Comparison of ENCODE assay signal across 12 mouse cellular contexts in genomic region chr11:59346166-59346910, GRCm38 (mm10). TPM values are rescaled to one million over a fixed set of nuclear protein-coding genes. Genes with fewer than 3 reads are reported as not detected.
DNase-seq lines count a peak whose midpoint lies in the region; ATAC-seq lines count a peak whose summit lies in the region.
"Had no signal": no experiment of that assay in that cellular context is flagged by ENCODE, and none has a peak within 500 bp of the region (broad histone marks: within the 10 kb centered on the region; RNA-seq: fewer than 3 reads in every experiment).

No protein-coding gene starts in this region.

- 48% methylated on average over 11 of the region's 11 CpGs for WGBS in lung, embryonic 15.5 days

- ATAC-seq in lung, embryonic 15.5 days (ENCODE audit: borderline replicate concordance, extremely low read depth, low FRiP score, low TSS enrichment), result peak; percentile 44; the same call in 1 of the 2 replicates

- no peak overlapping the region for H3K4me2 ChIP-seq in lung, embryonic 15.5 days
- H3K4me2 ChIP-seq: hindbrain, embryonic 12.5 days; limb, embryonic 12.5 days had no signal

- no peak overlapping the region for H3K4me3 ChIP-seq in lung, embryonic 15.5 days
- H3K4me3 ChIP-seq: hindbrain, embryonic 12.5 days; limb, embryonic 12.5 days; myocyte had no signal

- peak; percentile 28 for DNase-seq in MN1 (ENCODE audit: low spot score)
- peak; percentile 8 for DNase-seq in adrenal gland, adult 8-10 months
- DNase-seq in heart, adult 8-10 months (ENCODE audit: low spot score), result peak; percentile 58
- no peak for DNase-seq in thymus, postnatal 36 days
- no peak for DNase-seq in embryo, embryonic 9.5 days (ENCODE audit: extremely low spot score)
- DNase-seq in B cell, adult 2 months, result no peak
- no peak for DNase-seq in neural tube, embryonic 10.5 days (ENCODE audit: extremely low spot score, low spot score)

- no peaks in the 10 kb centered on the region for H3K27me3 ChIP-seq in lung, embryonic 15.5 days
- H3K27me3 ChIP-seq: hindbrain, embryonic 12.5 days; limb, embryonic 12.5 days had no signal

- no peaks in the 10 kb centered on the region for H3K36me3 ChIP-seq in lung, embryonic 15.5 days
- H3K36me3 ChIP-seq: hindbrain, embryonic 12.5 days; limb, embryonic 12.5 days had no signal

- H3K9me3 ChIP-seq in lung, embryonic 15.5 days, result no peaks in the 10 kb centered on the region
- H3K9me3 ChIP-seq: hindbrain, embryonic 12.5 days had no signal

- H3K4me1 ChIP-seq in lung, embryonic 15.5 days, result 0 out of 2 replicates have a peak, but pooled peaks cover 7% of the 10 kb centered on the region

- peak overlapping the region; percentile 46; the same call in 1 of the 2 replicates for H3K27ac ChIP-seq in lung, embryonic 15.5 days
- H3K27ac ChIP-seq: hindbrain, embryonic 12.5 days; limb, embryonic 12.5 days had no signal

- H3K9ac ChIP-seq in lung, embryonic 15.5 days, result no peak overlapping the region
- H3K9ac ChIP-seq: hindbrain, embryonic 12.5 days; limb, embryonic 12.5 days had no signal

RNA-seq across cellular contexts. Expression of gene Prss38, which starts 29.1 kb away (rescaled TPM):
- total RNA-seq in adrenal gland, adult 8-10 months (2022), result not detected
- total RNA-seq in heart, adult 8-10 months (2022), result not detected
- polyA plus RNA-seq in lung, embryonic 15.5 days (2015; fragmentation: Nextera tagmentation; extraction: Ambion mirVana), result not detected in 2 replicates
- total RNA-seq: common myeloid progenitor, adult 5-6 weeks had no signal
- polyA plus RNA-seq: hindbrain, embryonic 12.5 days; myocyte had no signal

RNA-seq across cellular contexts. Expression of gene Wnt9a, which starts 39.6 kb away (rescaled TPM):
- 1 to 10 TPM; 1.2 to 1.5 (median 1.5) TPM for total RNA-seq in adrenal gland, adult 8-10 months (2022)
- total RNA-seq in heart, adult 8-10 months (2022), result 1 to 10 TPM; 4.3 to 4.9 (median 4.6) TPM
- polyA plus RNA-seq in lung, embryonic 15.5 days (2015; fragmentation: Nextera tagmentation; extraction: Ambion mirVana), result 3.0 and 3.1 TPM in 2 replicates
- total RNA-seq: common myeloid progenitor, adult 5-6 weeks had no signal

RNA-seq across cellular contexts. Expression of gene Wnt3a, which starts 55.8 kb away (rescaled TPM):
- total RNA-seq in adrenal gland, adult 8-10 months (2022), result not detected
- not detected for total RNA-seq in heart, adult 8-10 months (2022)
- 0.08 and 0.14 TPM in 2 replicates for polyA plus RNA-seq in lung, embryonic 15.5 days (2015; fragmentation: Nextera tagmentation; extraction: Ambion mirVana)
- total RNA-seq: common myeloid progenitor, adult 5-6 weeks had no signal
- polyA plus RNA-seq: myocyte had no signal

Comparison
In these comparisons a context has a peak if more than half of its experiments do, and no peak if none do; other contexts are left out.
1. DNase-seq: peak in MN1 (single experiment), adrenal gland, adult 8-10 months (single experiment) and heart, adult 8-10 months (single experiment); none in thymus, postnatal 36 days (0 of 2), embryo, embryonic 9.5 days (single experiment), B cell, adult 2 months (0 of 2) and neural tube, embryonic 10.5 days (single experiment).